Mouse (Mus musculus): ENCODE data around the gene Fam19a2.
A peak's percentile ranks its signal among the peaks of the same experiment; 100 is the strongest.

The Fam19a2 gene

GRCm38 (mm10) chr10:123383277-123383676, 119.5 kb downstream of the Fam19a2 start:
- DNase-seq (ENCODE audit: extremely low read depth, insufficient read length, low spot score), result no peak

GRCm38 (mm10) chr10:123385641-123386040, 121.8 kb downstream of the Fam19a2 start:
- no peak for DNase-seq (ENCODE audit: extremely low read depth, insufficient read length, low spot score)

- DNase-seq (ENCODE audit: extremely low read depth, insufficient read length, low spot score), result no peak
These were observed 131.6 kb downstream of the Fam19a2 start for GRCm38 (mm10) chr10:123395429-123395828.

- no peak for DNase-seq (ENCODE audit: extremely low read depth, insufficient read length, low spot score)
These were observed 134.3 kb downstream of the Fam19a2 start for GRCm38 (mm10) chr10:123398136-123398535.

- no peak for DNase-seq (ENCODE audit: extremely low read depth, insufficient read length, low spot score)
These were observed 137.4 kb downstream of the Fam19a2 start for GRCm38 (mm10) chr10:123401188-123401587.

GRCm38 (mm10) chr10:123402460-123402859, 138.7 kb downstream of the Fam19a2 start:
- DNase-seq (ENCODE audit: extremely low read depth, insufficient read length, low spot score), result no peak

- no peak for DNase-seq (ENCODE audit: extremely low read depth, insufficient read length, low spot score)
These were observed 151.2 kb downstream of the Fam19a2 start for GRCm38 (mm10) chr10:123414953-123415352.

- no peak for DNase-seq (ENCODE audit: extremely low read depth, insufficient read length, low spot score)
These were observed 152.2 kb downstream of the Fam19a2 start for GRCm38 (mm10) chr10:123416024-123416423.

GRCm38 (mm10) chr10:123418616-123419173, 154.9 kb downstream of the Fam19a2 start:
- no peak for DNase-seq (ENCODE audit: extremely low read depth, insufficient read length, low spot score)

- DNase-seq (ENCODE audit: extremely low read depth, insufficient read length, low spot score), result peak; percentile 27
These were observed 156.5 kb downstream of the Fam19a2 start for GRCm38 (mm10) chr10:123420249-123420648.

- DNase-seq (ENCODE audit: extremely low read depth, insufficient read length, low spot score), result no peak
These were observed 160.7 kb downstream of the Fam19a2 start for GRCm38 (mm10) chr10:123424482-123424881.

GRCm38 (mm10) chr10:123426527-123427363, 162.9 kb downstream of the Fam19a2 start:
- no peak for DNase-seq (ENCODE audit: extremely low read depth, insufficient read length, low spot score)

GRCm38 (mm10) chr10:123431569-123431968, 167.8 kb downstream of the Fam19a2 start:
- no peak for DNase-seq (ENCODE audit: extremely low read depth, insufficient read length, low spot score)

GRCm38 (mm10) chr10:123437576-123437975, 173.8 kb downstream of the Fam19a2 start:
- DNase-seq (ENCODE audit: extremely low read depth, insufficient read length, low spot score), result no peak

- no peak for DNase-seq (ENCODE audit: extremely low read depth, insufficient read length, low spot score)
These were observed 193.0 kb downstream of the Fam19a2 start for GRCm38 (mm10) chr10:123456800-123457199.

- DNase-seq (ENCODE audit: extremely low read depth, insufficient read length, low spot score), result no peak
These were observed 196.7 kb downstream of the Fam19a2 start for GRCm38 (mm10) chr10:123460466-123460865.

- DNase-seq (ENCODE audit: extremely low read depth, insufficient read length, low spot score), result no peak
These were observed 198.5 kb downstream of the Fam19a2 start for GRCm38 (mm10) chr10:123462305-123462704.

GRCm38 (mm10) chr10:123514749-123515148, 251.0 kb downstream of the Fam19a2 start:
- no peak for DNase-seq (ENCODE audit: extremely low read depth, insufficient read length, low spot score)

- DNase-seq (ENCODE audit: extremely low read depth, insufficient read length, low spot score), result no peak
These were observed 256.8 kb downstream of the Fam19a2 start for GRCm38 (mm10) chr10:123520613-123521012.

- DNase-seq (ENCODE audit: extremely low read depth, insufficient read length, low spot score), result no peak
These were observed 257.4 kb downstream of the Fam19a2 start for GRCm38 (mm10) chr10:123521203-123521602.

- DNase-seq (ENCODE audit: extremely low read depth, insufficient read length, low spot score), result no peak
These were observed 261.6 kb downstream of the Fam19a2 start for GRCm38 (mm10) chr10:123525424-123525823.

GRCm38 (mm10) chr10:123526059-123526458, 262.3 kb downstream of the Fam19a2 start:
- DNase-seq (ENCODE audit: extremely low read depth, insufficient read length, low spot score), result no peak

Data from 3134 (cell line).